Mouse (Mus musculus) liver, embryonic 15.5 days (tissue): ENCODE measurements around the gene Kdm1b. TPM values are rescaled to one million over a fixed set of nuclear protein-coding genes. Genes with fewer than 3 reads are reported as not detected.

Experiments
- ATAC-seq: fragments of 200-750 bp; cut with Nextera tagmentation; 2 replicates; pipeline ENCODE4 v1.8.0; 2017; ENCODE audit warnings: moderate number of reproducible peaks, mild to moderate bottlenecking, moderate library complexity; ENCODE audit not compliant: insufficient read depth
- H3K27ac ChIP-seq: fragments of 300-500 bp; sonication (generic); replicated peaks from 2 replicates; pipeline ENCODE4 v1.5.1; 2015; ENCODE audit warnings: mild to moderate bottlenecking, inconsistent platforms
- H3K27me3 ChIP-seq: fragments of 300-500 bp; sonication (generic); 2 replicates; pipeline ENCODE4 v1.6.1; 2015; ENCODE audit warnings: mild to moderate bottlenecking, inconsistent platforms
- H3K36me3 ChIP-seq: fragments of 300-500 bp; sonication (generic); replicated peaks from 2 replicates; pipeline ENCODE4 v1.6.1; 2015; ENCODE audit warnings: moderate library complexity, mild to moderate bottlenecking, inconsistent platforms
- H3K4me1 ChIP-seq: fragments of 300-500 bp; sonication (generic); replicated peaks from 2 replicates; pipeline ENCODE4 v1.6.1; 2015; ENCODE audit warnings: inconsistent platforms
- H3K4me2 ChIP-seq: fragments of 300-500 bp; sonication (generic); 2 replicates; pipeline ENCODE4 v1.6.1; 2015; ENCODE audit warnings: moderate library complexity, mild to moderate bottlenecking, inconsistent platforms
- H3K4me3 ChIP-seq: fragments of 300-500 bp; sonication (generic); replicated peaks from 2 replicates; pipeline ENCODE4 v1.5.1; 2015; ENCODE audit warnings: mild to moderate bottlenecking, inconsistent platforms
- H3K9ac ChIP-seq: fragments of 300-500 bp; sonication (generic); 2 replicates; pipeline ENCODE4 v1.6.1; 2015; ENCODE audit warnings: moderate library complexity, mild to moderate bottlenecking, inconsistent platforms
- H3K9me3 ChIP-seq: fragments of 300-500 bp; sonication (generic); replicated peaks from 2 replicates; pipeline ENCODE4 v1.6.1; 2016; ENCODE audit warnings: inconsistent platforms
- WGBS: fragments of 180-500 bp; shearing (Covaris S2); methylation state at CpG from one replicate; pipeline ENCODE4 v1.1.7; 2015; ENCODE audit warnings: mixed read lengths; ENCODE audit not compliant: insufficient replicate concordance; 5-methylcytosine and 5-hydroxymethylcytosine counted together
- polyA plus RNA-seq: library from polyadenylated mRNA; unstranded; fragments of >200 nt; fragmentation: Nextera tagmentation; extraction: Ambion mirVana; gene quantifications from 2 replicates; pipeline ENCODE4 v1.2.1, GENCODE M21; 2015

The Kdm1b gene
- polyA plus RNA-seq, 1 experiment from 2014 or later = 3.1 TPM

DNA sequence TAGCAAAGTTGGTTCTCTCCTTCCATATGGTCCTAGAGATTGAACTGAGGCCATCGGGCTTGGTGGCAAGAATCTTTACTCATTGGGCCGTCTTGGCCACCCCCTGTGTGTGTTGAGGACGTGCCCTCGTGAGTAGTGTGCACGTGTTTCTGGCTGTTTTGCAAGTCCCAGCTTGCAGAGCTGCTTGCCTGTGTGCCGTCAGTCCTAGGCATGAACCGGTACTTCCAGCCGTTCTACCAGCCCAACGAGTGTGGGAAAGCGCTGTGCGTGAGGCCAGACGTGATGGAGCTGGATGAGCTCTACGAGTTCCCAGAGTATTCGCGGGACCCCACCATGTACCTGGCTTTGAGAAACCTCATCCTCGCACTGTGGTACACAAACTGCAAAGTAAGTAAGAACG, 19.5 kb downstream of the Kdm1b start:
- H3K4me2 ChIP-seq = no peak overlapping the region
- H3K36me3 ChIP-seq = peaks cover 25% of the 10 kb centered on the region; the same call in 1 of the 2 replicates
- H3K27ac ChIP-seq = no peak overlapping the region
- H3K9me3 ChIP-seq = no peaks in the 10 kb centered on the region
- no peak overlapping the region for H3K4me3 ChIP-seq
- H3K27me3 ChIP-seq = no peaks in the 10 kb centered on the region
- H3K4me1 ChIP-seq = no peaks in the 10 kb centered on the region
- no peak for ATAC-seq
- H3K9ac ChIP-seq = no peak overlapping the region
- 81% methylated on average over 17 of the region's 17 CpGs for WGBS

DNA sequence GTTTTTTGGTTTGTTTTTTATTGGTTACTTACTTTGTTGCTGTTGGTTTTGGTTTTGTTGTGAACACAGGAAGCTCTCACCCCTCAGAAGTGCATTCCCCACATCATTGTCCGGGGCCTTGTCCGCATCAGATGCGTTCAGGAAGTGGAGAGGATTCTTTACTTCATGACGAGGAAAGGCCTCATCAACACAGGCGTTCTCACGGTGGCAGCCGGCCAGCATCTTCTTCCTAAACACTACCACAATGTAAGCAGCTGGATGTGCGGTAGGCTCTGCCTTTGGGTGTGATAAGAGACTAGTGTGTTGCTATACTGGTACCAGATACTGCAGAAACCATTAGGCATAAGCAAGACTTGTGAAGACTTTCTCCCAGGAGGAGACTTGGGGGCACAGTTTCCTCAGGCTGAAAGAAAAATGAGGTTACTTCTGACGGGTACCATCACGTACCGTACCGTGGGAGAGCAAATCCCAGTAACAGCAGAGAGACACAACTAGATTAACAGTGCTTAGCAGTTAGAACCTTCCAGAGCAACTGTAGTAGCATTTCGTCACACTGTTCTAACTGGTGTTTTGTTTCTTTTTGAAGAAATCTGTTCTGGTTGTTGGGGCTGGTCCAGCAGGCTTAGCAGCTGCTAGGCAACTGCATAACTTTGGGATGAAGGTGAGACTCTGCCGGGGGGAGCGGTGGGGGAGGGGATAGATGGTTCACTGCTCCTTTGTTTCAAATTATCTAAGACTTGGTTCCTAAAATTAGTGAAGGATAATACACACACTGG, 20.9 kb downstream of the Kdm1b start:
- Histone ChIP-seq H3K4me3 (no peak overlapping the region), H3K4me1 (no peaks in the 10 kb centered on the region), H3K27me3 (no peaks in the 10 kb centered on the region), H3K4me2 (no peak overlapping the region), H3K9ac (no peak overlapping the region), H3K36me3 (peaks cover 16% of the 10 kb centered on the region; the same call in 1 of the 2 replicates), H3K27ac (no peak overlapping the region), H3K9me3 (no peaks in the 10 kb centered on the region)
- no peak for ATAC-seq
- 72% methylated on average over 15 of the region's 15 CpGs for WGBS

DNA sequence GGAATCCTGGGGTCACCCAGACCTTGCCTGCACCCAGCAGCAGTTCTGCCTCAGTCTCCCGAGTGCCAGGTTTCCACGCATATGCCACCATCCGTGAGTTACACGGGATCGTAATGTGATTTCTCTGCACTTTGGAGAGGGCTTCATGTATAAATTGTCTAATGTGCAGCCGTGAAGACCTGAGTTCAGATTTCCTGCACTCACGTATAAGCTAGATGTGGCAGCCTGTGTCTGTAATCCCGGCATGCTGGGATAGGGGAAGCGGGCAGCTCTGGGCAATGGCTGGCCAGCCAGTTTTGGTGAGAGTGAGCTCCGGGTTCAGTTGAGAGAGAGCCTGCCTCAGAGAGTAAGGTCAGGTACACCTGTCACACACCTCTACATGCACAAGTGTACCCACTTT, 23.2 kb downstream of the Kdm1b start:
- Histone ChIP-seq H3K9me3 (no peaks in the 10 kb centered on the region), H3K4me1 (no peaks in the 10 kb centered on the region), H3K4me2 (no peak overlapping the region), H3K36me3 (0 out of 2 replicates have a peak, but pooled peaks cover 5% of the 10 kb centered on the region), H3K9ac (no peak overlapping the region), H3K27me3 (no peaks in the 10 kb centered on the region), H3K27ac (no peak overlapping the region), H3K4me3 (no peak overlapping the region)
- WGBS = 82% methylated on average over 10 of the region's 10 CpGs
- no peak for ATAC-seq

DNA sequence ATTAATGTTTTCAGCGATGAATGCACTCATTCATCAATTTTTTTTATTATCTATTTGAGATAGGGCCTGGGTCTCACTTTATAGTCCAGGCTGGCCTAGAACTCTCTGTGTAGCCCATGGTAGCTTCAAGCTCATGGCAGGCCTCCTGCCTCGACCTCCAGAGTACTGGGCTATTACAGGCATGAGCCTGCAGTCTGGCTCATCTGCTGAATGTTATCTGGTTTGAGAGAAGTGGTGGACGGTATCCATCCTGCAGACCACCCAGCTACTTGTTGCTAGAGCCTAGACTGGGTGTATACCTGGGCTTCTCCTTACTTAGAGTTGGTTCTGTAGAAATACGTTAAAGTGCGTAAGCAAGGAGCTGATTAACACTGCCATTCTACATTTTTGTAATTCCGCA, 23.7 kb downstream of the Kdm1b start:
- Histone ChIP-seq H3K27ac (no peak overlapping the region), H3K4me1 (no peaks in the 10 kb centered on the region), H3K9me3 (no peaks in the 10 kb centered on the region), H3K36me3 (0 out of 2 replicates have a peak, but pooled peaks cover 5% of the 10 kb centered on the region), H3K4me3 (no peak overlapping the region), H3K9ac (no peak overlapping the region), H3K4me2 (no peak overlapping the region), H3K27me3 (no peaks in the 10 kb centered on the region)
- 77% methylated on average over 6 of the region's 6 CpGs for WGBS
- ATAC-seq = no peak

DNA sequence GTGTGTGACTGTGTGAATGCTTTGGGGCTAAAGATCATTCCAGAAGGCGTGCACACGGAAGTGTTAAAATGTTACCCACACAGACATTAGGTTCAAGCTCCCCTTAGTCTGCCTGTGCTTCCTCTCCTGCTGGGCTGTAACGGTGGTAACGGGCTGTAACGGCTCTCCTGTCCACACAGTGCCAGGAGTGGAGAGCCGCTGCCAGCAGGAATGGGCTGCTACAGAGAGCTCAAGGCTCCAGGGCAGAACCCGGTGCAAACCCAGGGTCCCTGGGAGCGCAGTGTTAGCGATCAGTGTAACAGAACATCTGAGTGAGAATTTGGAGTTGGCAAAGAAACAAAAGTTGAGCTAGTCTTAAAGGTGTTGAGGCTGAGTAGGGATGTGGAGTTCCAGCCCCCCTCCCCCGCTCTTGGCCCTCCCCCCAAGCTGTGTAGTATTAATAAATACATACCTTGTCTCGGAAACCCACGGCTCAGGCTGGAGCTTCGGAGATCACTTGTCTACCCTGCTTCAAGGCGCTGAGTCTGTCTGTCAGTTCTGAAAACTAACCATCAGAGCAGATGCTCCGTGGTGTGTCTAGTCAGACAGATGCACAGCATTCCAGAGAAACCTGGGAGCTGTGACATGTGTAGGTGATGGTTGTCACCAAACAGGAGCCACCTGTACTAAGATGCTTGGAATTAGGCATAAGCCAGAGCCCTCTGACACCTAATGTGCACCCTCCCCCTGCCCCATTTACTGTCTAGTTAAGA, 27.2 kb downstream of the Kdm1b start:
- no peaks in the 10 kb centered on the region for H3K9me3 ChIP-seq
- 73% methylated on average over 15 of the region's 15 CpGs for WGBS
- no peak for ATAC-seq

DNA sequence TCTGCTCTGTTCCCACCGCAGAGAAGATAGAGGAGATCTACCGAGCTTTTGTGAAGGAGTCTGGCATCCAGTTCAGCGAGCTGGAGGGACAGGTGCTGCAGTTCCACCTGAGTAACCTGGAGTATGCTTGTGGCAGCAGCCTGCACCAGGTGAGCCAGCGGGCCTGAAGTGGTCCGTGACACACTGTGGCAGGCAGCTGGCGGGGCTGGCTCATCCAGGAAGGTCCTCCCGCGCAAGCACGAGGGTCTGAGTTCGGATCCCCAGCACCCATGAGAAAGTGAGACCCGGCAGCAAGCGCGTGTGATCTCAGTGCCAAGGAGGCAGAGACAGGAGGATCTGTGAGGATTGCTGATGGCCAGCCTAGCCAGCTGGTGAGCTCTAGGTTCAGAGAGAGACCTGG, 28.6 kb downstream of the Kdm1b start:
- H3K27me3 ChIP-seq = no peaks in the 10 kb centered on the region
- H3K27ac ChIP-seq = no peak overlapping the region
- no peak overlapping the region for H3K4me2 ChIP-seq
- H3K4me1 ChIP-seq = no peaks in the 10 kb centered on the region
- no peaks in the 10 kb centered on the region for H3K9me3 ChIP-seq
- H3K4me3 ChIP-seq = no peak overlapping the region
- H3K36me3 ChIP-seq = no peaks in the 10 kb centered on the region
- no peak for ATAC-seq
- no peak overlapping the region for H3K9ac ChIP-seq
- 89% methylated on average over 13 of the region's 13 CpGs for WGBS

More for the DNA sequence above, 27.2 kb downstream of the Kdm1b start:
- no peaks in the 10 kb centered on the region for H3K36me3 ChIP-seq
- no peaks in the 10 kb centered on the region for H3K27me3 ChIP-seq
- no peak overlapping the region for H3K4me3 ChIP-seq
- H3K27ac ChIP-seq = no peak overlapping the region
- no peaks in the 10 kb centered on the region for H3K4me1 ChIP-seq
- H3K4me2 ChIP-seq = no peak overlapping the region
- H3K9ac ChIP-seq = no peak overlapping the region

DNA sequence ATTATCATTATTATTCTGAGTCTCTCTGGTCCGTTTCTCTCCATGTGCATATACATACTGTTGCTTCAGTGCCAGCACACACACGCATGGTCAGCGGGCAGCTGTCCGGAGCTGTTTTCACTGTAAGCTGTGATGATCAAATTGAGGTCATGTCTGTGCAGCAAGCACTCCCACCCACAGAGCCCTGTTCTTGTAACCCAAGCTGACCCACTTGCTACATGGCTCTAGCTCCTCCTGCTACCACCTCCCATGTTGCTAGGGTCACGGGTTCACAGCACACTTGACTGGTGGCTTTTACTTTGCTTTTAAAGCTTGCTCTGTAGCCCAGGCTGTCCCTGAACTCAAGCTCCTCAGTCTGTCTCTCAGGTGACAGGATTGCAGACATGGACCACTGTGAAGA, 29.2 kb downstream of the Kdm1b start:
- Histone ChIP-seq H3K9me3 (no peaks in the 10 kb centered on the region), H3K27me3 (no peaks in the 10 kb centered on the region), H3K9ac (no peak overlapping the region), H3K4me3 (no peak overlapping the region), H3K36me3 (no peaks in the 10 kb centered on the region), H3K27ac (no peak overlapping the region), H3K4me2 (no peak overlapping the region), H3K4me1 (no peaks in the 10 kb centered on the region)
- WGBS = 75% methylated on average over 5 of the region's 5 CpGs
- ATAC-seq = no peak

DNA sequence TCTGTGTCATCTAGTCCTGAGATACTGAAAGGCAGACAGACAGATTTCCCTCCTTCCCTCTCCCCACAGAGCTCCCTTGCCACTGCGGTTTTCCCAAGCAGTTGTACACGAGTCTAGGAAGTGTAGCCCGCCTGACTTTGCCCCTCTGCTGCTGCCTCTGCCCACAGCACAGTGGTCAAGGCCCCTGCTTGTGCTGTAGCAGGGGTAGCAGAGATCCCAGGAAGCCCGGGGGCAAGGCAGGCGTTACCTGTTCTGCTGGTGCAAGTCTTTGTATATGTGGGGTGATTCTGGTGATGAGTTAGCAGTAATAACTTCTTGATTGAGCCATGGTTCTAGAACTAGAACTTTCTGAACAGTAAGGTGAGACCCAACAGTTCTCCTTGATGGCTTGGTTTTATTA, 32.9 kb downstream of the Kdm1b start:
- H3K36me3 ChIP-seq = 0 out of 2 replicates have a peak, but pooled peaks cover 3% of the 10 kb centered on the region
- 69% methylated on average over 5 of the region's 5 CpGs for WGBS

DNA sequence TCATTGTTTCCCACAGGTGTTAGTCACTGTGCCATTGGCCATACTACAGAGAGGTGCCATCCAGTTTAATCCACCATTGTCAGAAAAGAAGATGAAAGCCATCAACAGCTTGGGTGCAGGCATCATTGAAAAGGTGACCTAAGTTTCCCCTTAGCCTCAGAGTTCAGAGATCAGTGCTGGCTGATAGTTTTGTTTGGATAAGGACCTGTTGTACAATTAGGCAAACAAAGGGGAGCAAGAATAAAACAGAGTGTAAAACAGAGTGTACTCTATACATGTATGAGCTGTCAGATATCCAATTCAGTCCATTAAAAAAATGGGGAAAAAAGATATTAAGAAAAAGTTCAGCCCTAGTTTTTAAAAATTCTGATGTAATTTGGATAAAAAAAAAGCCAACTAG, 34.1 kb downstream of the Kdm1b start:
- H3K27me3 ChIP-seq = no peaks in the 10 kb centered on the region
- peak; percentile 61; the same call in 1 of the 2 replicates for ATAC-seq

More for the DNA sequence above, 32.9 kb downstream of the Kdm1b start:
- Histone ChIP-seq H3K4me3 (no peak overlapping the region), H3K4me2 (no peak overlapping the region), H3K9ac (no peak overlapping the region), H3K27me3 (no peaks in the 10 kb centered on the region), H3K27ac (no peak overlapping the region), H3K9me3 (no peaks in the 10 kb centered on the region), H3K4me1 (peaks cover 3% of the 10 kb centered on the region; the same call in 1 of the 2 replicates)
- no peak for ATAC-seq

DNA sequence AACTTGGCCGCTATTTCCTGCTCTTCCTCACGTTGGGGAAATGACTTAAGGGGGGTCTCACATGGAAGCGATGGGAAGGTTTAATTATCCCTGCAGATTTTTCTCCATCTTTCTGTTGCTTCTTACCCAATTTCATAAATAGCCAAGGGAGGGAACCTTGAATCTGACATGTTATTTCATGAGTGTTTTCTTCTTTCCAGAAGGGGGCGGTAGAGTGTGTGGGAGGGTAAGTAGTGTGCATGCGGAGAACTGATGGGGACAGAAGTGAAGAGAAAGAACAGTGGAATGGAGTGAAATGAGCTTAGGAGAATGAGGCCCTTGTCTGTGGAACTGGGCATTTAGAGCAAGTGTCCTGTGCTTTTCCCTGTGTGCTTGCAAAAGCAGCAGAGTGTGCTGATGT, 35.5 kb downstream of the Kdm1b start:
- Histone ChIP-seq H3K27me3 (no peaks in the 10 kb centered on the region), H3K4me1 (peaks cover 3% of the 10 kb centered on the region; the same call in 1 of the 2 replicates), H3K9me3 (no peaks in the 10 kb centered on the region), H3K9ac (no peak overlapping the region), H3K4me3 (no peak overlapping the region), H3K27ac (no peak overlapping the region), H3K4me2 (no peak overlapping the region), H3K36me3 (peaks cover 21% of the 10 kb centered on the region)
- no peak for ATAC-seq
- 68% methylated on average over 5 of the region's 5 CpGs for WGBS

More for the DNA sequence above, 34.1 kb downstream of the Kdm1b start:
- Histone ChIP-seq H3K4me2 (no peak overlapping the region), H3K36me3 (peaks cover 13% of the 10 kb centered on the region), H3K4me3 (no peak overlapping the region), H3K9me3 (no peaks in the 10 kb centered on the region), H3K27ac (peak overlapping the region; percentile 39; the same call in 1 of the 2 replicates), H3K9ac (no peak overlapping the region), H3K4me1 (peaks cover 3% of the 10 kb centered on the region; the same call in 1 of the 2 replicates)

DNA sequence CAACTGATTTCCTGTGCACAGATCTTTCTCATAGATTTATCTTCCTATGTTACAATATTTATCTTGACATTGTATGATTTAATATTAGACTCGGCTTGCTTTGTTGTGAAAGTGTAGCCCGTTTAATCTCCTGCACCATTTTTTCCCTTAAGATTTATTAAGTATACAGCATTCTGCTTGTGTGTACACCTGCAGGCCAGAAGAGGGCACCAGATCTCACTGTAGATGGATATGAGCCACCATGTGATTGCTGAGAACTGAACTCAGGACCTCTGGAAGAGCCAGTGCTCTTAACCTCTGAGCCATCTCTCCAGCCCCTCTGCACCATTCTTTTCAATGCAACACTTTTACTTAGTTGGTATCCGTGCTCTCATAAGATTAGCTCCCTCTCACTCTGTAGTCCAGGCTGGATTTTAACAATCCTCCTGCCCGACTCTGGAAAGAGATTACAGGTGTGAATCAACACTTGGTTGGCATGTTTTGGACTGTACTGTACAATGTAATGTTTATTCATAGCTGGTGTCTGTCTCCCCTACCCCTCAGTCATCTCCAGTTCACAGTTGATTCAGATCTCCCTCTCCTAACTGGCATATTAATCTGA, 37.7 kb downstream of the Kdm1b start:
- Histone ChIP-seq H3K27me3 (no peaks in the 10 kb centered on the region), H3K9me3 (no peaks in the 10 kb centered on the region), H3K36me3 (peaks cover 37% of the 10 kb centered on the region), H3K4me1 (peaks cover 3% of the 10 kb centered on the region; the same call in 1 of the 2 replicates), H3K4me3 (no peak overlapping the region), H3K9ac (no peak overlapping the region), H3K27ac (no peak overlapping the region), H3K4me2 (no peak overlapping the region)
- ATAC-seq = no peak
- 81% methylated on average over 4 of the region's 4 CpGs for WGBS
